In the genomic region with DNA sequence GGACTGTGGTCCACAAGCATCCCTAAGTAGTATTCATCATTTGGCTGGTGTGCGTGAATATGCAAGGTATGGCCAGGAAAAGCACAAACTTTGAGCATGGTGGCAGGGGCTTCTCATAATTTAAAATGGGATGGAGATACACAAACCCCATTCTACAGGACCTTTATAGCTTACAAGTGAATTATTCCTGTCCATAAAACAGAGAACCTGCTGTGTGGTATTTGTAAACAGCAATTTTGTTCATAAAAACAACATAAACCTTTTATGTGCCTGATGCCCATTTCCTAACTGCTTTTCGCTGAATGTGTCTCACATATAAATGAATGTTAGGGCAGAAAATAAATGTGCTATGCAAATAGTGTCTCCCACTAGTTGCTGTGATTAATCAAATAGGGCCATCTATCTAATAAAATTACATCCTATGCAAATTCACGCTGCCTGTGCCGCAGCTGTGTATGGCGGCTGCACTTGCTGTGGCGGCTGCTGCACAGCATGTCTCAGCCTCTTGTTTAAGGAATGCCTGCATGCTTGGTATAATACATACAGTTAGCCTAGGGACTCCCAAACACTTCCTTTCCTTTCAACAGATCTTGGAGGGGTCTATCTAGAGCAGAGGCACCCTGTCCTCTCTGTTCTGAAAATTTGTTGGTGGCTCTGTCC, we compare ENCODE assay signal across 22 mouse cellular contexts.
DNase-seq lines count a peak whose midpoint lies in the region; ATAC-seq lines count a peak whose summit lies in the region.
"Had no signal": no experiment of that assay in that cellular context is flagged by ENCODE, and none has a peak within 500 bp of the region (broad histone marks: within the 10 kb centered on the region; RNA-seq: fewer than 3 reads in every experiment).

No protein-coding gene starts in this region.

- ATAC-seq in hindbrain, embryonic 15.5 days (ENCODE audit: low FRiP score, low read depth), result 0 out of 2 replicates have a peak, but pooled peaks have one; percentile 30
- ATAC-seq in neural tube, embryonic 12.5 days (ENCODE audit: low FRiP score, low read depth), result peak; percentile 53
- ATAC-seq in neural tube, embryonic 14.5 days (ENCODE audit: low read depth), result peak; percentile 85
- ATAC-seq in forebrain, embryonic 16.5 days, result no peak
- ATAC-seq: CD4-positive, CD25-positive, alpha-beta regulatory T cell, adult 4 months; forebrain, embryonic 14.5 days; hindbrain, postnatal 0 days; inflammation-experienced regulatory T-cells, adult 6 months; intestine, embryonic 16.5 days had no signal

- H3K27ac ChIP-seq in hindbrain, embryonic 15.5 days (replicated peaks), result no peak overlapping the region
- H3K27ac ChIP-seq in hindbrain, embryonic 10.5 days, result no peak overlapping the region
- no peak overlapping the region for H3K27ac ChIP-seq in neural tube, embryonic 12.5 days
- no peak overlapping the region for H3K27ac ChIP-seq in neural tube, embryonic 14.5 days (ENCODE audit: low read depth, low read length)
- H3K27ac ChIP-seq in forebrain, embryonic 16.5 days (ENCODE audit: low read length), result no peak overlapping the region
- no peak overlapping the region for H3K27ac ChIP-seq in forebrain, embryonic 10.5 days
- H3K27ac ChIP-seq: heart, embryonic 15.5 days; hindbrain, postnatal 0 days had no signal

- H3K9ac ChIP-seq in hindbrain, embryonic 15.5 days, result no peak overlapping the region
- H3K9ac ChIP-seq in neural tube, embryonic 12.5 days, result no peak overlapping the region
- no peak overlapping the region for H3K9ac ChIP-seq in neural tube, embryonic 14.5 days (replicated peaks; ENCODE audit: low read depth, low read length)
- no peak overlapping the region for H3K9ac ChIP-seq in forebrain, embryonic 16.5 days (replicated peaks; ENCODE audit: low read depth, low read length)
- H3K9ac ChIP-seq: heart, embryonic 12.5 days; heart, embryonic 15.5 days had no signal

- H3K4me3 ChIP-seq in hindbrain, embryonic 15.5 days, result no peak overlapping the region
- H3K4me3 ChIP-seq in hindbrain, embryonic 10.5 days, result no peak overlapping the region
- no peak overlapping the region for H3K4me3 ChIP-seq in neural tube, embryonic 12.5 days
- no peak overlapping the region for H3K4me3 ChIP-seq in neural tube, embryonic 14.5 days (ENCODE audit: low read depth, low read length)
- no peak overlapping the region for H3K4me3 ChIP-seq in forebrain, embryonic 16.5 days (replicated peaks; ENCODE audit: low read length)
- no peak overlapping the region for H3K4me3 ChIP-seq in forebrain, embryonic 10.5 days
- H3K4me3 ChIP-seq: heart, embryonic 12.5 days; heart, embryonic 15.5 days had no signal

- no peaks in the 10 kb centered on the region for H3K36me3 ChIP-seq in hindbrain, embryonic 15.5 days
- no peaks in the 10 kb centered on the region for H3K36me3 ChIP-seq in hindbrain, embryonic 10.5 days
- H3K36me3 ChIP-seq in neural tube, embryonic 12.5 days, result no peaks in the 10 kb centered on the region
- no peaks in the 10 kb centered on the region for H3K36me3 ChIP-seq in neural tube, embryonic 14.5 days (ENCODE audit: control insufficient read depth, insufficient read depth, low read length)
- H3K36me3 ChIP-seq in forebrain, embryonic 16.5 days (ENCODE audit: control insufficient read depth, insufficient read depth), result no peaks in the 10 kb centered on the region
- H3K36me3 ChIP-seq in forebrain, embryonic 10.5 days (replicated peaks), result no peaks in the 10 kb centered on the region
- H3K36me3 ChIP-seq: heart, embryonic 12.5 days; heart, embryonic 15.5 days had no signal

- 64% methylated on average over 6 of the region's 6 CpGs for WGBS in hindbrain, embryonic 15.5 days
- WGBS in hindbrain, embryonic 10.5 days, result 93% methylated on average over 6 of the region's 6 CpGs
- WGBS in neural tube, embryonic 12.5 days, result 72% methylated on average over 6 of the region's 6 CpGs
- 40% methylated on average over 6 of the region's 6 CpGs for WGBS in neural tube, embryonic 14.5 days
- WGBS in forebrain, embryonic 16.5 days, result 85% methylated on average over 6 of the region's 6 CpGs
- 93% methylated on average over 6 of the region's 6 CpGs for WGBS in forebrain, embryonic 10.5 days

- no peaks in the 10 kb centered on the region for H3K4me1 ChIP-seq in hindbrain, embryonic 15.5 days (replicated peaks)
- no peaks in the 10 kb centered on the region for H3K4me1 ChIP-seq in hindbrain, embryonic 10.5 days (replicated peaks)
- no peaks in the 10 kb centered on the region for H3K4me1 ChIP-seq in neural tube, embryonic 12.5 days
- no peaks in the 10 kb centered on the region for H3K4me1 ChIP-seq in neural tube, embryonic 14.5 days (ENCODE audit: control insufficient read depth, insufficient read depth, low read length)
- H3K4me1 ChIP-seq in forebrain, embryonic 16.5 days (replicated peaks; ENCODE audit: control insufficient read depth, insufficient read depth, low read length), result no peaks in the 10 kb centered on the region
- no peaks in the 10 kb centered on the region for H3K4me1 ChIP-seq in forebrain, embryonic 10.5 days
- H3K4me1 ChIP-seq: heart, embryonic 12.5 days; heart, embryonic 15.5 days had no signal

- H3K4me2 ChIP-seq in hindbrain, embryonic 15.5 days, result no peak overlapping the region
- H3K4me2 ChIP-seq in neural tube, embryonic 12.5 days (replicated peaks), result no peak overlapping the region
- H3K4me2 ChIP-seq in neural tube, embryonic 14.5 days (ENCODE audit: low read depth, low read length), result no peak overlapping the region
- H3K4me2 ChIP-seq in forebrain, embryonic 16.5 days (ENCODE audit: low read length), result no peak overlapping the region
- H3K4me2 ChIP-seq: heart, embryonic 12.5 days; heart, embryonic 15.5 days had no signal

- no peak for DNase-seq in hindbrain, embryonic 10.5 days (ENCODE audit: low spot score)
- DNase-seq in forebrain, embryonic 10.5 days (ENCODE audit: extremely low spot score, low spot score), result no peak
- DNase-seq: adrenal gland, adult 2 months; adrenal gland, postnatal 14 days; cerebellum, adult 11-12 months; cerebellum, adult 8-10 months; cerebellum, postnatal 14 days; gastrocnemius, postnatal 25 days; heart, adult 18-20 months; heart, postnatal 10 days; heart, postnatal 4 days had no signal

- no peaks in the 10 kb centered on the region for H3K27me3 ChIP-seq in hindbrain, embryonic 15.5 days
- H3K27me3 ChIP-seq in hindbrain, embryonic 10.5 days (ENCODE audit: insufficient read depth, poor library complexity, severe bottlenecking), result no peaks in the 10 kb centered on the region
- no peaks in the 10 kb centered on the region for H3K27me3 ChIP-seq in neural tube, embryonic 12.5 days (replicated peaks)
- H3K27me3 ChIP-seq in neural tube, embryonic 14.5 days (ENCODE audit: control insufficient read depth, insufficient read depth, low read length), result no peaks in the 10 kb centered on the region
- no peaks in the 10 kb centered on the region for H3K27me3 ChIP-seq in forebrain, embryonic 16.5 days (replicated peaks; ENCODE audit: control insufficient read depth, insufficient read depth, low read length)
- H3K27me3 ChIP-seq in forebrain, embryonic 10.5 days (ENCODE audit: poor library complexity, severe bottlenecking), result no peaks in the 10 kb centered on the region
- H3K27me3 ChIP-seq: heart, embryonic 12.5 days; heart, embryonic 15.5 days had no signal

- H3K9me3 ChIP-seq in hindbrain, embryonic 15.5 days, result no peaks in the 10 kb centered on the region
- H3K9me3 ChIP-seq in hindbrain, embryonic 10.5 days, result no peaks in the 10 kb centered on the region
- no peaks in the 10 kb centered on the region for H3K9me3 ChIP-seq in neural tube, embryonic 12.5 days
- H3K9me3 ChIP-seq in neural tube, embryonic 14.5 days (ENCODE audit: control insufficient read depth, low read length), result no peaks in the 10 kb centered on the region
- H3K9me3 ChIP-seq in forebrain, embryonic 16.5 days (ENCODE audit: control insufficient read depth, low read length), result no peaks in the 10 kb centered on the region
- no peaks in the 10 kb centered on the region for H3K9me3 ChIP-seq in forebrain, embryonic 10.5 days
- H3K9me3 ChIP-seq: heart, embryonic 12.5 days; heart, embryonic 15.5 days had no signal
